Mouse (Mus musculus): Measurements from ENCODE around the gene Coa5. TPM values are rescaled to one million over a fixed set of nuclear protein-coding genes. Genes with fewer than 3 reads are reported as not detected.

Gene Coa5
- polyA plus RNA-seq, 1 experiment: 222 TPM

Other genes starting within 250 kb of the Coa5 start
- 0.79 TPM in 1 of 2 replicates, not detected in the other for gene Cnga3, start 215.7 kb downstream of the Coa5 start, polyA plus RNA-seq (2012; ENCODE audit: insufficient read depth, insufficient read length, missing spikeins)
- 5.4 and 6.7 TPM in 2 replicates for gene Inpp4a, start 130.2 kb downstream of the Coa5 start, polyA plus RNA-seq (2012; ENCODE audit: insufficient read depth, insufficient read length, missing spikeins)
- gene Unc50, start within 50 bp of the Coa5 start, polyA plus RNA-seq (2012; ENCODE audit: insufficient read depth, insufficient read length, missing spikeins): 44.5 and 47.5 TPM in 2 replicates
- gene Mgat4a, start 110.9 kb upstream of the Coa5 start, polyA plus RNA-seq (2012; ENCODE audit: insufficient read depth, insufficient read length, missing spikeins): 2.2 and 2.4 TPM in 2 replicates

Measured in brown adipose tissue, adult 24 weeks (tissue).